Mouse (Mus musculus): ENCODE results near the gene Heatr9. TPM values are rescaled to one million over a fixed set of nuclear protein-coding genes. Genes with fewer than 3 reads are reported as not detected.

Heatr9 gene
- polyA plus RNA-seq, 1 experiment from 2014 or later, result not detected

DNA sequence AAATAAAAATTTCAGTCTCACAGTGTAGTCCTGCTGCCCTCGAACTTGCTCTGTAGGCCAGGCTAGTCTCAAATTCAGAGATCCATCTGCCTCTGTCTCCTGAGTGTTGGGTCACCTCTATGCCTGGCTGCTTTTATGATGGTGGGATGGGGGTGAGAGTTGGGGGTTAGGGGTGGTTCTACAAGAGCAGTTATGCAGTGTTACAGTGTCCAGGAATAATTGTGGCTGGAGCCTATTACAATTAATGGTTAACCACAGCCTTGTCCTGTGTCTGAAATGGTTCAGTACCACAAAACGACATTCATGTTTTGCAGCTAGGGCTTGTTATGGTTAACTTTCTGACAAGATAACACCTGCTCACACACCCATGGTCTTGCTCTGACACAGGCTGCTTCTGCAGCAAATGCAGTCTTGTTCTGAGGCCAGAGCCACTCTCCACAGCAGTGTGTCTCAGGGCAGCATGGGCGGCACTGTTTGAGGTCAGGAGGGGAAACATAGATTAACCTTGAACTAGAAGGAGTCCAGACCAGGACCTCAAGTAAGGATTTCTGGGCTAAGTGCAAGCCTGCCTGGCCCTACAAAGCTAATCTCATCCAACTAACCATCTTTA, 16.8 kb upstream of the Heatr9 start:
- H3K9ac ChIP-seq (ENCODE audit: low read length), result no peak overlapping the region
- H3K4me3 ChIP-seq (ENCODE audit: low read depth, low read length), result no peak overlapping the region
- no peak for ATAC-seq (replicated peaks; ENCODE audit: low FRiP score)
- H3K4me1 ChIP-seq (replicated peaks; ENCODE audit: control insufficient read depth, insufficient read depth, low read length), result no peaks in the 10 kb centered on the region
- WGBS, result 88% methylated on average over 3 of the region's 3 CpGs
- no peak overlapping the region for H3K4me2 ChIP-seq (ENCODE audit: low read depth, low read length, severe bottlenecking)
- no peaks in the 10 kb centered on the region for H3K27me3 ChIP-seq (ENCODE audit: control insufficient read depth, insufficient read depth, low read length)
- no peak overlapping the region for H3K27ac ChIP-seq (ENCODE audit: low read depth, low read length)
- no peaks in the 10 kb centered on the region for H3K36me3 ChIP-seq (ENCODE audit: control insufficient read depth, insufficient read depth, low read length)
- DNase-seq (ENCODE audit: low spot score), result no peak
- no peaks in the 10 kb centered on the region for H3K9me3 ChIP-seq (ENCODE audit: control insufficient read depth, low read length)

DNA sequence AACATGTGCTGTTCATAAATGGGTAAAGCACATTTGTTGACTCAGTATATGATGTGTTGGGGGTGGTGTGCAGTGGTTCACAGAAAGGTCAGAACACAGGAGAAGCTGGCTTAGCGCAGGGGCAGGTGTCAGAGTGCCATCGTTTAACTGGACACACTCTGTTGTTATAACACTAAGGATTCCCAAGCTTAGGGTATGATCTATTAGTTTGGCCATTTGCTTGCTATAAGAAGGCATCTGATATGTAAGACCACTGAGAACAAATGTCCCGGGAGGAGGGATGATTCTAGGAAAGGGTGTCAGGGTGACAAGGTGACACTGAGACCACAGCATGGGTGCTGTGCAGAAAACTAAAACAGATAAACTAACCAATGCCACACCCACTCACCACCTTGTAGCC, 14.9 kb upstream of the Heatr9 start:
- no peak for ATAC-seq (replicated peaks; ENCODE audit: low FRiP score)
- Histone ChIP-seq H3K4me3 (ENCODE audit: low read depth, low read length) (no peak overlapping the region), H3K27me3 (ENCODE audit: control insufficient read depth, insufficient read depth, low read length) (no peaks in the 10 kb centered on the region), H3K9ac (ENCODE audit: low read length) (no peak overlapping the region), H3K4me2 (ENCODE audit: low read depth, low read length, severe bottlenecking) (no peak overlapping the region), H3K9me3 (ENCODE audit: control insufficient read depth, low read length) (no peaks in the 10 kb centered on the region), H3K4me1 (replicated peaks; ENCODE audit: control insufficient read depth, insufficient read depth, low read length) (no peaks in the 10 kb centered on the region), H3K36me3 (ENCODE audit: control insufficient read depth, insufficient read depth, low read length) (no peaks in the 10 kb centered on the region), H3K27ac (ENCODE audit: low read depth, low read length) (no peak overlapping the region)
- no peak for DNase-seq (ENCODE audit: low spot score)
- 89% methylated on average over 3 of the region's 3 CpGs for WGBS

DNA sequence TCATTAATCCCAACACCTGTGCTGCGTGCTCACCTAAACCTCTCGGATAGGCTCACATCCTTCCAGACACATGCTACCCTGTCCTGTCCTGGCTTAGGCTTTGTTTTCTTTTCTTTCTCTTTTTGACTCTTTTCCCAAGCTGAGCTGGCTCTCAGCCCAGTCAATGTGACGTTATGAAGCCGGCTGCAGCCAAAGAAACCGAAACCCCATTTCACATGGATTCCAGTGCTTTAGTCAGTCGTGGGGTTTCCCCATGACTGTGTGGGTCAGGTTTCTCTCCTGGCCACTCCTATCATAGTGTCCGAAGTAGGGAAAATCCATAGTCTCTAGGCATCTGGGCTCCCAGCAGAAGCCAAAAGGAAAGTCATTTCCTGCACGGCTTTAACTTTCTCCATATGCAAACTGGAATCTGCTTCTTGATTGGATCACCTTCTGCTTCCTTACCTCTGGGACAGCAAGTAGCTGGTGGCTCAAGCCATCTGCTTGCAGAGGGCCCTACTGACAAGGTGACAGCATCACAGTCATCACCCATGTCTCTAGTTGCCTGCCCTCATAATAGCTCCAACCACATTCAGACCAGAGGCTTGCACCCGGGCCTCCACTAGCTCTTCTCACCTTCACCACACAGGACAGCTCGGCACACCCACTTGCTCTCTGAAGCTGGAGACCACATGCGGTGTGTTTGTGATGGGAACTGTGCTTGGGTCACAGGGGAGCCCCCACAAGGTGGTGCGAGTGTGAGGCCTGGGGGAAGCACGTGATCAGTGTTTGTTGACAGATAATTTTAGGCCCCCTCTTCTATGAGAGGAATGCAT, 12.8 kb upstream of the Heatr9 start:
- Histone ChIP-seq H3K9ac (ENCODE audit: low read length) (no peak overlapping the region), H3K36me3 (ENCODE audit: control insufficient read depth, insufficient read depth, low read length) (no peaks in the 10 kb centered on the region), H3K27me3 (ENCODE audit: control insufficient read depth, insufficient read depth, low read length) (no peaks in the 10 kb centered on the region), H3K27ac (ENCODE audit: low read depth, low read length) (no peak overlapping the region), H3K4me3 (ENCODE audit: low read depth, low read length) (no peak overlapping the region), H3K9me3 (ENCODE audit: control insufficient read depth, low read length) (no peaks in the 10 kb centered on the region), H3K4me1 (replicated peaks; ENCODE audit: control insufficient read depth, insufficient read depth, low read length) (no peaks in the 10 kb centered on the region), H3K4me2 (ENCODE audit: low read depth, low read length, severe bottlenecking) (no peak overlapping the region)
- WGBS, result 68% methylated on average over 13 of the region's 13 CpGs
- DNase-seq (ENCODE audit: low spot score) (no peak), ATAC-seq (replicated peaks; ENCODE audit: low FRiP score) (no peak)

DNA sequence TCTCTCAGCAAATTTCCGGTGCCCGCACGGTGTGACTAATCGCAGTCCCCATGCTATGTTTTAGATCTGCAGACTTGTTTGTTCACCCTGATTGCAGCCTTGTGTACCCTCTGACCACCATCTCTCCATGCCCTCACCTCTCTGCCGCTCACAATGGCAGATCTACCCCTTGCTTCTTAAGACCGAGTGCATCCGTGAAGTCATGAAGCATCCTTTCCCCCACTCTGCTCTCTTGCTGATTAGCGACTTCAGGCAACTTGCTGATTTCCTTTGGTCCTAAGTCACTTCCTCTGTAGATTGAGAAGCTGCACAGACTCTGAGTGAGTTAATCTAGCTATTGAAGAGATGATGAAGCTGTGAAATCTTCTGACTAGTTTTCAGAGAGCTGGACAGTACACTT, 12.2 kb upstream of the Heatr9 start:
- no peaks in the 10 kb centered on the region for H3K4me1 ChIP-seq (replicated peaks; ENCODE audit: control insufficient read depth, insufficient read depth, low read length)
- no peak for ATAC-seq (replicated peaks; ENCODE audit: low FRiP score)
- H3K27ac ChIP-seq (ENCODE audit: low read depth, low read length), result no peak overlapping the region
- H3K4me2 ChIP-seq (ENCODE audit: low read depth, low read length, severe bottlenecking), result no peak overlapping the region
- no peak overlapping the region for H3K9ac ChIP-seq (ENCODE audit: low read length)
- DNase-seq (ENCODE audit: low spot score), result no peak
- H3K27me3 ChIP-seq (ENCODE audit: control insufficient read depth, insufficient read depth, low read length), result no peaks in the 10 kb centered on the region
- H3K9me3 ChIP-seq (ENCODE audit: control insufficient read depth, low read length), result no peaks in the 10 kb centered on the region
- no peak overlapping the region for H3K4me3 ChIP-seq (ENCODE audit: low read depth, low read length)
- H3K36me3 ChIP-seq (ENCODE audit: control insufficient read depth, insufficient read depth, low read length), result no peaks in the 10 kb centered on the region
- 87% methylated on average over 8 of the region's 8 CpGs for WGBS

DNA sequence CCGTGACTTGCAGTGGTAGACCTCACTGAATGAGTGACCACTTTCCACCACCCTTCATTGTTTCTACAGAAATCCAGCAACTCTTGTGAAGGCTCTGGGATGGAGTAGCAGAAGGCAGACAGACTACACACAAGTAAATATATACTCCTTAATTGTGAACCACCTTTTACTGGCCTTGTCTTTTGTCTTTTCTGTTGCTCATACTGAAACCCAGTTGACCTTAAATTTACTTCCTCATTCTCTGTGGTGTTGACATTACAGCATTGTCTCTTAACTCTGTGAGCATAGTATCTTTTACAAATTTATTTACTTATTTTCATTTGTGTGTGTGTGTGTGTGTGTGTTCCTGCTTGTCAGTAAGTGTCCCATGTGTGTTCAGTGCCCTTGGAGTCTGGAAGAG, 11.2 kb upstream of the Heatr9 start:
- no peaks in the 10 kb centered on the region for H3K4me1 ChIP-seq (replicated peaks; ENCODE audit: control insufficient read depth, insufficient read depth, low read length)
- no peak overlapping the region for H3K27ac ChIP-seq (ENCODE audit: low read depth, low read length)
- WGBS, result 95% methylated on average over 1 of the region's 1 CpGs
- no peak overlapping the region for H3K4me3 ChIP-seq (ENCODE audit: low read depth, low read length)
- no peak overlapping the region for H3K4me2 ChIP-seq (ENCODE audit: low read depth, low read length, severe bottlenecking)
- ATAC-seq (replicated peaks; ENCODE audit: low FRiP score), result no peak
- DNase-seq (ENCODE audit: low spot score), result no peak
- H3K9me3 ChIP-seq (ENCODE audit: control insufficient read depth, low read length), result no peaks in the 10 kb centered on the region
- no peaks in the 10 kb centered on the region for H3K36me3 ChIP-seq (ENCODE audit: control insufficient read depth, insufficient read depth, low read length)
- no peaks in the 10 kb centered on the region for H3K27me3 ChIP-seq (ENCODE audit: control insufficient read depth, insufficient read depth, low read length)
- no peak overlapping the region for H3K9ac ChIP-seq (ENCODE audit: low read length)

DNA sequence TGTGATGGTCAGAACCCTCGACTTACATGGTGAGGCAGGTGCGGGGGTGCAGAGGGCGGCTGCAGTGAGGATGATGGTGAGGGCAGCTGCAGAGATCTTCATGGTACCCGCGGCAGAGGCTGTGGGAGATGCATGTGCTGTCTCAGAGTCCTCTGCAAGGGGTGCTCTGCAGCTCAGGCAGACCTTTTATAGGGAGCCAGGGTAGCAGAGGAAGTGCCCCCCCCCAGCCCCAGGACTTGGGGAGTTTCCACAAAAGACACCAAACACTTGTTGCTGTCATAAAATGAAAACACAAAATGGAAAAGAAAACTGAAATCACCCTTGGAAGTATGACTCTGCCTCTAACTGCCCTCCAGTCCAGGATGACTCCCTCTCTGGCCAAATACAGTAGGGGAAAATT, 8.4 kb upstream of the Heatr9 start, which contains the start of gene Ccl5:
Gene Ccl5, minus strand, starts transcription at position 159 of the 400 bp plus-strand sequence.
- Histone ChIP-seq H3K9ac (ENCODE audit: low read length) (no peak within 1 kb of the TSS), H3K4me1 (replicated peaks; ENCODE audit: control insufficient read depth, insufficient read depth, low read length) (no peaks in the 10 kb centered on the region), H3K9me3 (ENCODE audit: control insufficient read depth, low read length) (no peaks in the 10 kb centered on the region), H3K4me3 (ENCODE audit: low read depth, low read length) (no peak within 1 kb of the TSS), H3K4me2 (ENCODE audit: low read depth, low read length, severe bottlenecking) (no peak within 1 kb of the TSS), H3K36me3 (ENCODE audit: control insufficient read depth, insufficient read depth, low read length) (no peaks in the 10 kb centered on the region), H3K27me3 (ENCODE audit: control insufficient read depth, insufficient read depth, low read length) (no peaks in the 10 kb centered on the region), H3K27ac (ENCODE audit: low read depth, low read length) (no peak within 1 kb of the TSS)
- ATAC-seq (replicated peaks; ENCODE audit: low FRiP score), result no peak
- 89% methylated on average over 5 of the region's 5 CpGs for WGBS
- DNase-seq (ENCODE audit: low spot score), result no peak

DNA sequence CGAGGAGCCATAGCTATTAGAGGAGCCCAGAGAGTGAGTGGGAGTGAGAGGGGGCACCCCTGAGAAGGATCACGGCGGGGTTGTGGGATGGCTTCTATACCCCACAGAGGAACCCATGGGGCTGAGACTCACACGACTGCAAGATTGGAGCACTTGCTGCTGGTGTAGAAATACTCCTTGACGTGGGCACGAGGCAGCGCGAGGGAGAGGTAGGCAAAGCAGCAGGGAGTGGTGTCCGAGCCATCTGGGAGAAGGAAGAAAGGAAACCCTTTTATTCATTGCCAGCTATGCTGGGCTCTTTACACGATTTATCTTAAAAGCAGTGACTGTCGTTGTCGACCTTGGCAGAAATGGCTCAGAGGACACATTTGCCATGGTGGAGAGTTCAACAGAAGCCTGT, 7.0 kb upstream of the Heatr9 start:
- no peak for ATAC-seq (replicated peaks; ENCODE audit: low FRiP score)
- Histone ChIP-seq H3K4me1 (replicated peaks; ENCODE audit: control insufficient read depth, insufficient read depth, low read length) (no peaks in the 10 kb centered on the region), H3K9ac (ENCODE audit: low read length) (no peak overlapping the region), H3K36me3 (ENCODE audit: control insufficient read depth, insufficient read depth, low read length) (no peaks in the 10 kb centered on the region), H3K4me3 (ENCODE audit: low read depth, low read length) (no peak overlapping the region), H3K4me2 (ENCODE audit: low read depth, low read length, severe bottlenecking) (no peak overlapping the region), H3K9me3 (ENCODE audit: control insufficient read depth, low read length) (no peaks in the 10 kb centered on the region), H3K27me3 (ENCODE audit: control insufficient read depth, insufficient read depth, low read length) (no peaks in the 10 kb centered on the region), H3K27ac (ENCODE audit: low read depth, low read length) (no peak overlapping the region)
- DNase-seq (ENCODE audit: low spot score), result no peak
- 75% methylated on average over 12 of the region's 12 CpGs for WGBS

DNA sequence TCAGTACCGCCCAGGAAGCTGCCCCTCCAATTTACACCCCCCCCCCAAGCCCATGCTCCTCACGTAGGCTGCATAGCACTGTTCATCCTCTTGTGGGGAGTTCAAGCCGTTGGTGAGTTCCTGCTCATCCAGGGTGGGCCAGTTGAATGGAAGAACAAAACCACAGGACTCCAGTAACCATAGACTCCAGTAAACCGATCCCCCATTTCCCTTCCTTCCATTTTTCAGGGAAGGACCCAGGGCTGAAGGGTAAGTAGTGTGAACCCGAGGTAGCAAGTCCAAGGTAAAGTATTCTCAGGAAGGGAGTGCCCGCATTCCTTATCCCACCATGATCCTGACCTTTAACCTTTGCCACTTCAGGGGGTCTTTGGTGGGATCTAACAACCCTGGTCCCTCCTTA, 3.6 kb downstream of the Heatr9 start:
- DNase-seq (ENCODE audit: low spot score) (no peak), ATAC-seq (replicated peaks; ENCODE audit: low FRiP score) (no peak)
- no peaks in the 10 kb centered on the region for H3K4me1 ChIP-seq (replicated peaks; ENCODE audit: control insufficient read depth, insufficient read depth, low read length)
- no peaks in the 10 kb centered on the region for H3K9me3 ChIP-seq (ENCODE audit: control insufficient read depth, low read length)
- no peak overlapping the region for H3K27ac ChIP-seq (ENCODE audit: low read depth, low read length)
- WGBS, result 74% methylated on average over 6 of the region's 6 CpGs
- no peak overlapping the region for H3K9ac ChIP-seq (ENCODE audit: low read length)
- H3K36me3 ChIP-seq (ENCODE audit: control insufficient read depth, insufficient read depth, low read length), result no peaks in the 10 kb centered on the region
- H3K4me3 ChIP-seq (ENCODE audit: low read depth, low read length), result no peak overlapping the region
- no peak overlapping the region for H3K4me2 ChIP-seq (ENCODE audit: low read depth, low read length, severe bottlenecking)
- no peaks in the 10 kb centered on the region for H3K27me3 ChIP-seq (ENCODE audit: control insufficient read depth, insufficient read depth, low read length)

DNA sequence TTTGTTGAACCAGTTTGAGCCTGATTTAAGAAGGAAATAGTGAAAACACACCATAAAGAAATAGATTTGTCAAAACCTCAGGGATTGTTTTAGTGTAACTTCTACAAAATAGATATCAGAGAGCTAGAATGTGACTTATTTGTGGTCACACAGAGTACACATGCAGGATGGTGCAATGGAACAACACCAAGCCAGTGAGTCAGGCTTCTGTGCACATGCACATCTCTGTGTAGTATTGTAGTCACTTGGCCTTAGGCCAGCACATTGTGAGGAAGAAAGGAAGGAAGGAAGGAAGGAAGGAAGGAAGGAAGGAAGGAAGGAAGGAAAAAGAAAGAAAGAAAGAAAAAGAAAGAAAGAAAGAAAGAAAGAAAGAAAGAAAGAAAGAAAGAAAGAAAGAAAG, 4.8 kb downstream of the Heatr9 start:
- ATAC-seq (replicated peaks; ENCODE audit: low FRiP score) (no peak), DNase-seq (ENCODE audit: low spot score) (no peak)
- no peaks in the 10 kb centered on the region for H3K9me3 ChIP-seq (ENCODE audit: control insufficient read depth, low read length)
- H3K27ac ChIP-seq (ENCODE audit: low read depth, low read length), result no peak overlapping the region
- no peak overlapping the region for H3K4me2 ChIP-seq (ENCODE audit: low read depth, low read length, severe bottlenecking)
- H3K4me3 ChIP-seq (ENCODE audit: low read depth, low read length), result no peak overlapping the region
- H3K36me3 ChIP-seq (ENCODE audit: control insufficient read depth, insufficient read depth, low read length), result no peaks in the 10 kb centered on the region
- H3K9ac ChIP-seq (ENCODE audit: low read length), result no peak overlapping the region
- H3K27me3 ChIP-seq (ENCODE audit: control insufficient read depth, insufficient read depth, low read length), result no peaks in the 10 kb centered on the region
- no peaks in the 10 kb centered on the region for H3K4me1 ChIP-seq (replicated peaks; ENCODE audit: control insufficient read depth, insufficient read depth, low read length)

Measured in forebrain, embryonic 11.5 days (tissue).